Mouse (Mus musculus): ENCODE results near the gene Traf7. TPM values are rescaled to one million over a fixed set of nuclear protein-coding genes. Genes with fewer than 3 reads are reported as not detected.

Gene Traf7
- polyA plus RNA-seq, 1 experiment from 2014 or later: 154 TPM

DNA sequence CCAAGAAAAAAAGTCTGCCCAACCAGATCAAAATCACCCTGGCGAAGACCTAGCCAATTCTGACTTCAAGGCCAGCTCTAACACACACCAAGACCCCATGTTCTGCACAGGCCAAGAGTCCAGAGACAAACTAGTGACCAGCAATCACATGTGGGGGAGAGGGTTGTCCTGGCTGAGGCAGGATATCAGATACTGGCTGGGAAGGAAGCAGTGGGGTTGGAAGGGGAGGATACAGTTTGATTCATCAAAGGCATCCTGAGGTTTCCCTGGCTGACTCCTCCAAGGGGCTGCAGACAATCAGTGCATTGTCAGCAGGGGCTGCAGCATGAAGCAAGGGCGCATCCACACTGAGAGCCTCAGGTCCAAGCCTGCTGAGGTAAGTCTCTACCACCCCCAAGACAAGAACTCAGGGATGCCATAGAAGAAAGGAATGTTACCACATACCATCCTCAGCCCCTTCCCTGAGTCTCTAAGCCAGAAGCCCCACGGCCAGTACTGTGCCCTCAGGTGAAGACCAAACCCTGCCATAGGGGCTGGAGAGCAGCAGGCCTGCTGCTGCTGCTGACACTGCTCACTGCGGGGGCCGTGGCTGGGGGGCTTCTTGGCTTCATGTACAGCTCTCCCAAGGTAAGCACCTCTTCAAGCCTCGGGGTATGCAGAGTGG, 54.0 kb downstream of the Traf7 start, which contains the start of gene Bricd5:
Bricd5 (plus strand) TSS at position 273 of the 664 bp plus-strand sequence.
- ChIA-PET CTCF (no interaction called here), POLR2A (no interaction called here)
- ATAC-seq (no peak), DNase-seq (ENCODE audit: low read depth, low spot score) (no peak)
- no peak for TF ChIP-seq CTCF (IDR thresholded peaks at IDR 0.05)
- in situ Hi-C loops (cut with MboI; ENCODE audit: low pct_unique_long_range_greater_than_20kb): no loop called here
- H3K27me3 ChIP-seq: no peaks in the 10 kb centered on the region

DNA sequence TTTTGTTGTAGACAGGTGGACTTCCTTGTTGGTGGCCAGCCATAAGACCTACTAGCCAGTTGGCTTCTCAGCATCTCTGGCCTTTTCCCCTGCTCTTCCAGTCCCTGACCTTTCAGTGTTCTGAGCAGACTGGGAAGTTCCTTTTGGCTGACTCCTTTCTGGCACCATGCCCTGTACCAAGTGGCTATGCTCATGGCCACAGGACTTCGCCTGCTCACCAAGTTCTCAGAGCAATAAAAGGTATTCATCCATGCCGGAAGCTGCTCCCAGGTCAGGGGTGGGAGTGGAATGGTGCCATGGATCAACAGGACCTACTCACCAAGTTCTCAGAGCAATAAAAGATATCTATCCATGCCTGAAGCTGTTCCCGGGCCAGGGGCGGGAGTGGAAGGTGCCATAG, 55.2 kb downstream of the Traf7 start:
- H3K27me3 ChIP-seq: no peaks in the 10 kb centered on the region
- TF ChIP-seq CTCF (IDR thresholded peaks at IDR 0.05): no peak
- CTCF ChIA-PET: interaction anchor here (1.2 to 1.7 kb wide), 3 partner anchors 12 to 197 kb away, joined by 3 to 4 read pairs (median 3); partner anchors contain the start of gene Zfp598
- ATAC-seq: peak; percentile 17
- in situ Hi-C loops (cut with MboI; ENCODE audit: low pct_unique_long_range_greater_than_20kb): no loop called here
- DNase-seq (ENCODE audit: low read depth, low spot score): peak; percentile 88
- POLR2A ChIA-PET: interaction anchor here (0.8 to 2.4 kb wide), 2 partner anchors 18 to 197 kb away, joined by 3 to 12 read pairs; partner anchors contain the start of gene Zfp598

DNA sequence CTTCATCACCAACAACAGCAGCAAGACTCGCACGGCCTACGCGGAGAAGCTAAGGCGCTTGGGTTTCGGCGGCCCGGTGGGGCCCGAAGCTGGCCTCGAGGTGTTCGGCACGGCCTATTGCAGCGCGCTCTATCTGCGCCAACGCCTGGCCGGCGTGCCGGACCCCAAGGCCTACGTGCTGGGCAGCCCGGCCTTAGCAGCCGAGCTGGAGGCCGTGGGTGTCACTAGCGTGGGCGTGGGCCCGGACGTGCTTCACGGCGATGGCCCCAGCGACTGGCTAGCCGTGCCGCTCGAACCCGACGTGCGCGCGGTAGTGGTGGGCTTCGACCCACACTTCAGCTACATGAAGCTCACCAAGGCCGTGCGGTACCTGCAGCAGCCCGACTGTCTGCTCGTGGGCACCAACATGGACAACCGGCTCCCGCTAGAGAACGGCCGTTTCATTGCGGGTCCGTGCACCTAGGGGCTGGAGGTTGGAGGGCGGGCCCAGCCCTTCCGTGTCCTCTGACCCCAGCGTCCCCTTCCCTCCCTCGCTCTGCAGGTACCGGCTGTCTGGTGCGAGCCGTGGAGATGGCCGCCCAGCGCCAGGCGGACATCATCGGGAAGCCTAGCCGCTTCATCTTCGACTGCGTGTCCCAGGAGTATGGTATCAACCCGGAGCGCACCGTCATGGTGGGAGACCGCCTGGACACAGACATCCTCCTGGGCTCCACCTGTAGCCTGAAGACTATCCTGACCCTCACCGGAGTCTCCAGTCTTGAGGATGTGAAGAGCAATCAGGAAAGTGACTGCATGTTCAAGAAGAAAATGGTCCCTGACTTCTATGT, 56.8 kb downstream of the Traf7 start:
- TF ChIP-seq CTCF (IDR thresholded peaks at IDR 0.05): no peak
- ChIA-PET POLR2A (interaction anchor here (2.4 kb wide), 1 partner anchor 17 kb away, joined by 12 read pairs; no protein-coding TSS in a partner anchor), CTCF (interaction anchor here (0.7 to 1.1 kb wide), 2 partner anchors 8 to 11 kb away, joined by 3 read pairs; partner anchors contain the start of gene Mlst8)
- no peaks in the 10 kb centered on the region for H3K27me3 ChIP-seq
- DNase-seq (ENCODE audit: low read depth, low spot score) (no peak), ATAC-seq (no peak)
- in situ Hi-C loops (cut with MboI; ENCODE audit: low pct_unique_long_range_greater_than_20kb): no loop called here

DNA sequence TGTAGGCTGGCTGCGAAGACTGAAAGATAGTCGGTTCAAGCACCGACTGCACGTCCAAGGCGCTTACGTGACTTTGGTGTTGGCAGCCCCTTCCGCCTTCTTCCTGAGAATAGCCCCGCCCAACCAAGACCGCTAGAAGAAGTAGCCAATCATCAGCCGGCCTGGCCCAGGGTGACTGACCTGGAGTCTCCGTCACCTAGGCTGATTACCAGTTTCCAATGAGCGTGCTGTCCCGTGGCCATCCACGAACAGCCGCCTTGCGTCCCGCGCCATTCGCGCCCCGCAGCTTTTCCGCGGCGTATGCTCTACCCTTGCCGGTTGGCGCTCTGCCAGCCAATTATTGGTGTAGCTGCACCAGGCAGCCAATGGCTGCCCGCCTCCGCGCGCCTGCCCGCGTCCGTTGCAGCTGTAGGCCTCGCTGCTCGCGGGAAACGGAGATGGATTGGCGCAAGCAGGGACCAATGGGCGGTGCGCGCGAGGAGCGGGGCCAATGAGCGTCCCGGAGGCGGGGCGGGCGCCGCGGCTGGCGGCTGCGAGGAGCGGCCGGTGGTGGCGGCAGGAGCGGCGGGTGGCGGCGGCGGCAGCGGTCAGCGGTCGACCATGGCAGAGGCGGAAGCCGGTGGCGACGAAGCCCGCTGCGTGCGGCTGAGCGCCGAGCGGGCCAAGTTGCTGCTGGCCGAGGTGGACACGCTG, 57.7 kb downstream of the Traf7 start, which contains the start of the genes E4f1 and Pgp:
E4f1 (minus strand) TSS at position 404 of the 693 bp plus-strand sequence.
Pgp (plus strand) TSS at position 483 of the 693 bp plus-strand sequence.
- no peak for TF ChIP-seq CTCF (IDR thresholded peaks at IDR 0.05)
- peak; percentile 83 for DNase-seq (ENCODE audit: low read depth, low spot score)
- POLR2A ChIA-PET: interaction anchor here (2.4 kb wide), 1 partner anchor 16 kb away, joined by 12 read pairs; no protein-coding TSS in a partner anchor
- peak; percentile 91 for ATAC-seq
- in situ Hi-C loops (cut with MboI; ENCODE audit: low pct_unique_long_range_greater_than_20kb): loop anchor here (10.0 kb wide), 1 partner anchor 185 kb away; the partner anchor contains the start of genes Npw and Slc9a3r2
- CTCF ChIA-PET: interaction anchor here (1.0 kb wide), 1 partner anchor 8 kb away, joined by 3 read pairs; no protein-coding TSS in a partner anchor
- no peaks in the 10 kb centered on the region for H3K27me3 ChIP-seq

DNA sequence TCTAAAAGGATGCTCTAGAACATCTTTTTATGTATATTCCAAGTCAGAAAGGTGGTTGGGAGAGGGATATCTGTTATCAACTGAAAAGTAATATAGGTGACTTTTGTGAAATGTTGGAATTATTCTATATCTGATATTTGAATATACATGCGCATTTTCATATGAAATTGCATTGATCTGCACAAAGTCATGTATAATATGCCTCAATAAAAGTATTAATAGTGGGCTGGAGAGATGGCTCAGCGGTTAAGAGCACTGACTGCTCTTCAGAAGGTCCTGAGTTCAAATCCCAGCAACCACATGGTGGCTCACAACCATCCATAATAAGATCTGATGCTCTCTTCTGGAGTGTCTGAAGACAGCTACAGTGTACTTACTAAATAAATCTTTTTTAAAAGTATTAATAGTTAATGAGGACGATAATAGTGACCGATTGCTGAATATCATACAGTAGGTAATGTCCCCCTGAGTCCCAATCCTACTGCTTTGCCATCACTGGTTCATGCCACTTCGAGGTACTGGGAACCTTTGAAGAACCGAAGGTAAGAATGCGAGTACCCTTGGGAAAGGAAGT, 58.3 kb downstream of the Traf7 start:
- TF ChIP-seq CTCF (IDR thresholded peaks at IDR 0.05): no peak
- in situ Hi-C loops (cut with MboI; ENCODE audit: low pct_unique_long_range_greater_than_20kb): loop anchor here (10.0 kb wide), 1 partner anchor 185 kb away; the partner anchor contains the start of genes Npw and Slc9a3r2
- ChIA-PET CTCF (interaction anchor here (1.0 kb wide), 1 partner anchor 9 kb away, joined by 3 read pairs; no protein-coding TSS in a partner anchor), POLR2A (no interaction called here)
- DNase-seq (ENCODE audit: low read depth, low spot score) (no peak), ATAC-seq (no peak)
- H3K27me3 ChIP-seq: no peaks in the 10 kb centered on the region

DNA sequence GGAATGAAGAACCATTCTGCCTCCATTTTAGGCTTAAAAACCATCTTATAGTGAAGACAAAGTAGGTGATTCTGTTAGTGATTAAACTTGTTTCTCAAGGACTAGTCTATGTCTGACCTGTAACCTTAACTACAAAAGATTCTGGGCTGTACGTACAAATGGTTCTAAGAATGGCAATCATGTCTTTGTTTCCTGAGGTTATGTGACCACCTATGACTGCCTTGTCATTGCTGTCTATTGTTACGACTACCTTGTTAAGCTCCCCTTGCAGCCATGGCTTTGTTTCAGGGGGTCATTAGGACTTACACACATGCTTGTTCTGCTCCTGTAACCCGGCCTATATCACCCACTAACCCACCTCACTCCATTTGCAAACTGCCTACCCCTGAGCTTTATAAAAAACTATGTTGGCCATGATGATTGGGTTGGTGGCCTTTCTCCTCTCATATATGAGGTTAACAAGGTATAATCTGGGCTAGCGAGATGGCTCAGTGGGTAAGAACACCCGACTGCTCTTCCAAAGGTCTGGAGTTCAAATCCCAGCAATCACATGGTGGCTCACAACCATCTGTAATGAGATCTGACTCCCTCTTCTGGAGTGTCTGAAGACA, 59.0 kb downstream of the Traf7 start:
- in situ Hi-C loops (cut with MboI; ENCODE audit: low pct_unique_long_range_greater_than_20kb): loop anchor here (10.0 kb wide), 1 partner anchor 186 kb away; the partner anchor contains the start of genes Npw and Slc9a3r2
- TF ChIP-seq CTCF (IDR thresholded peaks at IDR 0.05): no peak
- H3K27me3 ChIP-seq: no peaks in the 10 kb centered on the region
- ChIA-PET POLR2A (no interaction called here), CTCF (no interaction called here)
- DNase-seq (ENCODE audit: low read depth, low spot score): no peak
- no peak for ATAC-seq

DNA sequence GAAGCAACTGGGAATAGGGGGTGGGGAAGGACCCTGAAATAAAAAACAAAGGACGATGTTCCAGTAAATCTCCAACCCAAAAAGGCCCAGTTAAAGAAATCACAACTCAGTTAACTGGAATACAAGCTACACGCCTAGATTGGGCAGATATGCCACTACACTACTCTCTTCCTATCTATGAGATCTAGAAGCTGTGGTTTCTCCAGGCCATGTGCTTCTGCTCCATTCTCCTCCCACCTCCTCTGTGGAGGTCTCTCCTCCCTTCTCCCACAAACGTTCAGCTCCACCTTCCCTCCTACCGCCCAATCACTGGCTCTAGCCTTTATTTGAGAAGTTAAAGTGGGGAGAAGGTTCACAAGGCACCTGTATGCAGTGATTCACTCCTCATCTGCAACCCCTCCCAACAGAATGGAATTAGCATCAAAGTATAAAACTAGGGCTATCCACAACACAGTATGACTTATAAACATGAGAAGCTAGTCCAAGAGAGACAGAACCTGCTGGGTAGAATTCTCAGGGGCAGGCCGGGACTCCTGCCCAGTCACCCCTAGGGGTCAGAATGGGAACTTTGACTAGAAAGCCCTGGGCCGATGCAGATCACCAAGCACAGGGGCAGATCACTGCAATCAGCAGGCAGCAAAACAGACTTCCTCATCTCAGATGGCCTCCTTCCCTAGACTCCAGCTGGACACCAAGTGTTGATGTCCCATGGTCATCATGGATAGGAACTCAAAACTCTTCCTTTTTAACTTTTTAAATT, 64.2 kb downstream of the Traf7 start:
- ATAC-seq (no peak), DNase-seq (ENCODE audit: low read depth, low spot score) (no peak)
- POLR2A ChIA-PET: interaction anchor here (0.6 kb wide), 1 partner anchor 69 kb away, joined by 3 read pairs; no protein-coding TSS in a partner anchor
- CTCF ChIA-PET: interaction anchor here (0.7 to 1.7 kb wide), 4 partner anchors 13 to 75 kb away, joined by 3 to 7 read pairs (median 5); partner anchors contain the start of gene Mlst8
- in situ Hi-C loops (cut with MboI; ENCODE audit: low pct_unique_long_range_greater_than_20kb): loop anchor here (10.0 kb wide), 1 partner anchor 191 kb away; the partner anchor contains the start of genes Npw and Slc9a3r2
- no peaks in the 10 kb centered on the region for H3K27me3 ChIP-seq
- no peak for TF ChIP-seq CTCF (IDR thresholded peaks at IDR 0.05)

DNA sequence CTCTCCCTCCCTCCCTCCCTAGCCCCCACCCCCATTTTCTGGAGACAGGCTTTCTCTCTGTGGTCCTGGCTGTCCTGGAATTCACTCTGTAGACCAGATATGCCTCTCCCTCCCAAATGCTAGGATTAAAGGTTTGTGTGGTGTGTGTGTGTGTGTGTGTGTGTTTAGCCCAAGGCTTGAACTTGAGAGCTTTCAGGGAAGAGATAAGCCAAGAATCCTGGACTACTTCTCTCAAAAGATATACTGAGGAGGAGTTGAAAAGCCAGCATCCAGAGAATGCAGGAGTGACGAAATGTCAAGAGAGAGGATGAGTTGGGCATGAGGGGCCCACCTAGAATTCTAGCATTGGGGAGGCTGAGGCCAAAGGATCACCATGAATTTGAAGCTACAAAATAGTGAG, 64.8 kb downstream of the Traf7 start:
- no peaks in the 10 kb centered on the region for H3K27me3 ChIP-seq
- ATAC-seq (no peak), DNase-seq (ENCODE audit: low read depth, low spot score) (no peak)
- in situ Hi-C loops (cut with MboI; ENCODE audit: low pct_unique_long_range_greater_than_20kb): loop anchor here (10.0 kb wide), 1 partner anchor 192 kb away; the partner anchor contains the start of genes Npw and Slc9a3r2
- CTCF ChIA-PET: interaction anchor here (1.4 to 1.7 kb wide), 3 partner anchors 13 to 76 kb away, joined by 3 to 7 read pairs (median 7); partner anchors contain the start of gene Mlst8
- TF ChIP-seq CTCF (IDR thresholded peaks at IDR 0.05): no peak
- POLR2A ChIA-PET: interaction anchor here (0.6 kb wide), 1 partner anchor 70 kb away, joined by 3 read pairs; no protein-coding TSS in a partner anchor
